In genomic region chr15:77757586-77758226, GRCm38 (mm10) we compare ENCODE assay signal across 17 mouse cellular contexts. TPM values are rescaled to one million over a fixed set of nuclear protein-coding genes. Genes with fewer than 3 reads are reported as not detected.
DNase-seq lines count a peak whose midpoint lies in the region; ATAC-seq and TF ChIP-seq lines count a peak whose summit lies in the region.
"Had no signal": no experiment of that assay in that cellular context is flagged by ENCODE, and none has a peak within 500 bp of the region (broad histone marks: within the 10 kb centered on the region; RNA-seq: fewer than 3 reads in every experiment).

No protein-coding gene starts in this region.

- intact Hi-C loops in left cerebral cortex, adult 2 months (cut with DNase I) = no loop called here
- intact Hi-C loops in left cerebral cortex, postnatal 10 days (cut with DNase I) = no loop called here

- peak; percentile 57 for DNase-seq in CD4-positive, CD25-positive, alpha-beta regulatory T cell, adult 2 months (ENCODE audit: low read depth, low spot score)
- no peak for DNase-seq in left cerebral cortex, adult 2 months (ENCODE audit: extremely low spot score in 1 of 2, low spot score in 2 of 2)
- no peak for DNase-seq in left cerebral cortex, postnatal 10 days (ENCODE audit: extremely low spot score in 1 of 2, low spot score in 2 of 2)
- DNase-seq in ES-CJ7 (ENCODE audit: low read depth, low spot score) = peak; percentile 54
- DNase-seq in liver, postnatal 0 days = no peak
- no peak for DNase-seq in lung, postnatal 25 days (ENCODE audit: low spot score)
- no peak for DNase-seq in thymus, postnatal 25 days
- DNase-seq: gastrocnemius, postnatal 25 days had no signal

- no peak for TF ChIP-seq EP300 in liver, postnatal 0 days (IDR thresholded peaks at IDR 0.05; ENCODE audit: low read depth)

- H3K4me1 ChIP-seq in liver, postnatal 0 days (ENCODE audit: insufficient read depth) = peaks cover 11% of the 10 kb centered on the region
- H3K4me1 ChIP-seq: limb, embryonic 15.5 days had no signal

- no peak overlapping the region for H3K27ac ChIP-seq in left cerebral cortex, adult 2 months
- H3K27ac ChIP-seq in liver, postnatal 0 days (ENCODE audit: low read depth) = no peak overlapping the region
- H3K27ac ChIP-seq: heart, embryonic 10.5 days; limb, embryonic 15.5 days had no signal

- H3K4me3 ChIP-seq in left cerebral cortex, adult 2 months = no peak overlapping the region
- H3K4me3 ChIP-seq in liver, postnatal 0 days (ENCODE audit: low read depth, low read length) = no peak overlapping the region
- H3K4me3 ChIP-seq: heart, embryonic 10.5 days; limb, embryonic 15.5 days had no signal

- H3K27me3 ChIP-seq in liver, postnatal 0 days (ENCODE audit: insufficient read depth, low read length) = no peaks in the 10 kb centered on the region
- H3K27me3 ChIP-seq: limb, embryonic 15.5 days had no signal

- H3K9ac ChIP-seq in liver, postnatal 0 days (replicated peaks) = no peak overlapping the region; the same call in 1 of the 2 replicates
- H3K9ac ChIP-seq: limb, embryonic 15.5 days had no signal

- H3K4me2 ChIP-seq in liver, postnatal 0 days (ENCODE audit: low read depth, low read length) = no peak overlapping the region
- H3K4me2 ChIP-seq: limb, embryonic 15.5 days; midbrain, embryonic 11.5 days had no signal

- 75% methylated on average over 4 of the region's 4 CpGs for WGBS in liver, postnatal 0 days (ENCODE audit: insufficient replicate concordance)

- ATAC-seq in CD4-positive, CD25-positive, alpha-beta regulatory T cell, adult 4 months = no peak
- no peak for ATAC-seq in liver, postnatal 0 days
- ATAC-seq: hindbrain, embryonic 16.5 days had no signal

- H3K36me3 ChIP-seq in liver, postnatal 0 days (replicated peaks; ENCODE audit: insufficient read depth, low read length) = peaks cover 31% of the 10 kb centered on the region

- TF ChIP-seq CTCF in left cerebral cortex, adult 2 months (IDR thresholded peaks at IDR 0.05) = peak; percentile 21; the same call in 1 of the 2 replicates
- peak; percentile 55 for TF ChIP-seq CTCF in liver, postnatal 0 days (IDR thresholded peaks at IDR 0.05; ENCODE audit: low read depth)

- no peaks in the 10 kb centered on the region for H3K9me3 ChIP-seq in liver, postnatal 0 days (ENCODE audit: low read length)
- H3K9me3 ChIP-seq: heart, embryonic 10.5 days; limb, embryonic 15.5 days had no signal

RNA-seq across cellular contexts. Expression of gene Apol8, which starts 0.9 kb away (rescaled TPM):
- polyA plus RNA-seq in CD4-positive, CD25-positive, alpha-beta regulatory T cell, adult 4 months (2017; shearing (Covaris generic)) = not detected
- total RNA-seq in left cerebral cortex, adult 2 months (2021) = 1 to 10 TPM; 5.1 to 5.8 TPM
- total RNA-seq in left cerebral cortex, postnatal 10 days (2021) = 1 to 10 TPM in 1 of 2 experiments, under 1 TPM in 1; 0.97 to 1.2 TPM
- polyA plus RNA-seq in liver, postnatal 0 days (2015; fragmentation: Nextera tagmentation; extraction: Ambion mirVana) = 7.7 and 9.8 TPM in 2 replicates
- total RNA-seq: heart, postnatal 25 days had no signal
- polyA plus RNA-seq: thymus, postnatal 0 days had no signal

RNA-seq across cellular contexts. Expression of gene Apol9b, which starts 28.9 kb away (rescaled TPM):
- 10 to 100 TPM; 50.3 to 80.6 TPM for polyA plus RNA-seq in CD4-positive, CD25-positive, alpha-beta regulatory T cell, adult 4 months (2017; shearing (Covaris generic))
- not detected for total RNA-seq in left cerebral cortex, adult 2 months (2021)
- under 1 TPM in 1 of 2 experiments, not detected in 1; 0.30 TPM for total RNA-seq in left cerebral cortex, postnatal 10 days (2021)
- polyA plus RNA-seq in liver, postnatal 0 days (2015; fragmentation: Nextera tagmentation; extraction: Ambion mirVana) = 0.51 and 0.78 TPM in 2 replicates
- total RNA-seq: gastrocnemius, postnatal 25 days; heart, postnatal 25 days; left cerebral cortex, adult 8-10 months had no signal
- polyA plus RNA-seq: embryonic facial prominence, embryonic 11.5 days; heart, embryonic 10.5 days; midbrain, embryonic 11.5 days had no signal

RNA-seq across cellular contexts. Expression of gene Apol7e, which starts 59.0 kb away (rescaled TPM):
- polyA plus RNA-seq in CD4-positive, CD25-positive, alpha-beta regulatory T cell, adult 4 months (2017; shearing (Covaris generic)) = 10 to 100 TPM; 57.4 to 67.8 TPM
- total RNA-seq in left cerebral cortex, adult 2 months (2021) = under 1 TPM in 1 of 2 experiments, not detected in 1; 0.14 TPM
- total RNA-seq in left cerebral cortex, postnatal 10 days (2021) = not detected
- 0.12 TPM in 2 replicates for polyA plus RNA-seq in liver, postnatal 0 days (2015; fragmentation: Nextera tagmentation; extraction: Ambion mirVana)
- total RNA-seq: heart, postnatal 25 days; left cerebral cortex, adult 8-10 months had no signal
- polyA plus RNA-seq: embryonic facial prominence, embryonic 11.5 days; heart, embryonic 10.5 days; hindbrain, embryonic 16.5 days; midbrain, embryonic 11.5 days had no signal

Comparison
In these comparisons a context has a peak if more than half of its experiments do, and no peak if none do; other contexts are left out.
1. DNase-seq: peak in CD4-positive, CD25-positive, alpha-beta regulatory T cell, adult 2 months (single experiment) and ES-CJ7 (single experiment); none in left cerebral cortex, adult 2 months (0 of 2), left cerebral cortex, postnatal 10 days (0 of 2), liver, postnatal 0 days (single experiment), lung, postnatal 25 days (single experiment) and thymus, postnatal 25 days (single experiment).